Mouse (Mus musculus) intestine, embryonic 16.5 days (tissue): Measurements from ENCODE around the gene Hspa1a. TPM values are rescaled to one million over a fixed set of nuclear protein-coding genes. Genes with fewer than 3 reads are reported as not detected.
A peak's percentile ranks its signal among the peaks of the same experiment; 100 is the strongest.
"Not testable (repeated sequence)": the region's sequence is repeated elsewhere in the genome, so short reads cannot be mapped to it uniquely, and the experiment has no call there.

Source experiments
- ATAC-seq: fragments of 200-750 bp; cut with Nextera tagmentation; 2 replicates; pipeline ENCODE4 v1.8.0; 2017; ENCODE audit warnings: moderate TSS enrichment, moderate library complexity
- H3K27ac ChIP-seq: fragments of 300-500 bp; sonication (generic); 2 replicates; pipeline ENCODE4 v1.5.1; 2014; ENCODE audit warnings: mild to moderate bottlenecking, low read length
- H3K27me3 ChIP-seq: fragments of 300-500 bp; sonication (generic); replicated peaks from 2 replicates; pipeline ENCODE4 v1.6.1; 2014; ENCODE audit warnings: low read length, control low read depth, mixed read lengths; ENCODE audit not compliant: control insufficient read depth, insufficient read depth
- H3K36me3 ChIP-seq: fragments of 300-500 bp; sonication (generic); 2 replicates; pipeline ENCODE4 v1.6.1; 2014; ENCODE audit warnings: low read length, control low read depth; ENCODE audit not compliant: control insufficient read depth, insufficient read depth
- H3K4me1 ChIP-seq: fragments of 300-500 bp; sonication (generic); 2 replicates; pipeline ENCODE4 v1.6.1; 2014; ENCODE audit warnings: low read length, control low read depth, mixed read lengths; ENCODE audit not compliant: control insufficient read depth, insufficient read depth
- H3K4me2 ChIP-seq: fragments of 300-500 bp; sonication (generic); 2 replicates; pipeline ENCODE4 v1.6.1; 2014; ENCODE audit warnings: low read depth, low read length, control low read depth
- H3K4me3 ChIP-seq: fragments of 300-500 bp; sonication (generic); 2 replicates; pipeline ENCODE4 v1.5.1; 2014; ENCODE audit warnings: mild to moderate bottlenecking, low read length
- H3K9ac ChIP-seq: fragments of 300-500 bp; sonication (generic); 2 replicates; pipeline ENCODE4 v1.6.1; 2014; ENCODE audit warnings: low read depth, low read length
- H3K9me3 ChIP-seq: fragments of 300-500 bp; sonication (generic); 2 replicates; pipeline ENCODE4 v1.6.1; 2016; ENCODE audit warnings: low read length, control low read depth; ENCODE audit not compliant: control insufficient read depth
- WGBS: fragments of 180-500 bp; shearing (Covaris S2); extraction: QIAGEN DNeasy Blood & Tissue Kit; methylation state at CpG from one replicate; pipeline ENCODE4 v1.1.7; 2014; 5-methylcytosine and 5-hydroxymethylcytosine counted together
- polyA plus RNA-seq: library from polyadenylated mRNA; unstranded; fragments of >200 nt; fragmentation: Nextera tagmentation; extraction: Ambion mirVana; gene quantifications from 2 replicates; pipeline ENCODE4 v1.2.1, GENCODE M21; 2015

Gene Hspa1a
- polyA plus RNA-seq, 1 experiment from 2014 or later: 6.3 TPM

DNA sequence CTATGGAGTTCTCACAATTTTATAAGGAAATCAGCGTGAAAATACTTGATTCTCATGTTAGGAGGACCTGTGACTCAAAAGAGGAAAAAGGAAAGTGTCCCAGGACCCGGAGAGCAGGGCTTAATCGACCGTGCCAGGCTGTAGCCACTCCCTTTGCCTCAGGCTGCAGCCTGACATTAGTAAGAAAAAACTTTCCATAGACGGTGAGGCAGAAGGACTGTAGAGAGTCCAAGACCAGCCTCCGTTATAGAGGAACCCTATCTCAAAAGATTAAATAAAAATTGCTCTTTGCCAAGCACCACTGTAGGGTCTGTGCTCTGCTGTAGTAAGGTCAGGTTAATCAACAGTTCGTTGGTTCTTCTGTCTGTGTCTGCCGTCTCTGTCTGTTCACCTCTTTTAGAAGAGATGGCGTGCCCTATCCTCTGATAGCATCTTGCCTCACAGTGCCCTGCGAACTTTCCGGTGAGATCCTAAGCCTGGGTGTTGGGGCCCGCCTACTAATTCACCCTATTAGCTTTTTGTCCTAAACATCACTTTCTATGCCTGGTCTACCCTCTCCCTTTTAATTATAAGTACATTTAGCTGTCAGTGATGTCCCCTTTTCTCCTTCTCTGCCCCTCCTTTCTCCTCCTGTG is 12.0 kb downstream of the Hspa1a start:
- Histone ChIP-seq H3K4me2 (peak overlapping the region; percentile 71), H3K4me3 (peak overlapping the region; percentile 62), H3K9me3 (no peaks in the 10 kb centered on the region), H3K4me1 (peaks cover 9% of the 10 kb centered on the region), H3K27ac (peak overlapping the region; percentile 98), H3K27me3 (no peaks in the 10 kb centered on the region; the same call in none of the 2 replicates), H3K9ac (peak overlapping the region; percentile 76), H3K36me3 (no peaks in the 10 kb centered on the region)
- 9% methylated on average over 12 of the region's 12 CpGs for WGBS
- peak; percentile 11 for ATAC-seq

DNA sequence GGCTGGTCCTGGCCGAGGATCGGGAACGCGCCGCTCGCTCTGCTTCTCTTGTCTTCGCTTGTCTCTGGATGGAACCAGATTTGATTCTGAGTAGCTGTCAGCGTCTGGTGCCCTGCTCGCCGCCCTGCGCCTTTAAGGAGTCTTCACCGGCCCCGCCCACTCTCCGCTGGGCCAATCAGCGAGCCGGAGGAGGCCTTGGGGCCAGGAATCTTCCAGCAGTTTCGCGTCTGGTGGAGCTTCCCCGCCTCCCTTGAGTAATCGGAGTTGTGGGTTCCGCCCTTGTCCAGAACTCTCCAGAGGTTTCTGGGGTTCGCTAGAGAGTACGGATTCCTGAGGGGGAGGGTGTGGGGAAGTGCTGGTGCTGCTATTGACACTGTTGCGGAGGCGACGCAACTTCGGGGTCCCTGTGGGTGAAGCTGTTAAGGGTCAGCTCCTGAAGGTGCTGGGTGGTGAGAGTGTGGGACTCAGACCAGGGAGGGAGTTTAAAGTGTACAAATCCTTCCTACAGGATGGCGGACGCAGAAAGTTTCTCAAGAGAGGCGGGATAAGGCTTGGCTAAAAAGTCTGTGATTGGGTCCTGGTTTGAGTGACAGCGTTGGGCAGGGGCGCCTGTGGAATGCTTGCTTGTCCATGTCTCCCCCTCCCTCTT is 12.7 kb downstream of the Hspa1a start, which contains the start of gene Hspa1b:
Hspa1b (minus strand) TSS at position 109 of the 649 bp plus-strand sequence.
- peak; percentile 96 for ATAC-seq

DNA sequence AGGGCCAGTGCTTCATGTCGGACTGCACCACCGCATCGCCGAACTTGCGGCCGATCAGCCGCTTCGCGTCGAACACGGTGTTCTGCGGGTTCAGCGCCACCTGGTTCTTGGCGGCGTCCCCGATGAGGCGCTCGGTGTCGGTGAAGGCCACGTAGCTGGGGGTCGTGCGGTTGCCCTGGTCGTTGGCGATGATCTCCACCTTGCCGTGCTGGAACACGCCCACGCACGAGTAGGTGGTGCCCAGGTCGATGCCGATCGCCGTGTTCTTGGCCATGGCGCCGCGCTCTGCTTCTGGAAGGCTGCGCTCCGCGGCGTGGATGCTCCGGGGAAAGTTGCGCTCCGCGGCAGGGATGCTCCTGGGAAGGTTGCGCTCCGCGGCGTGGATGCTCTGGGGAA is 13.2 kb downstream of the Hspa1a start:
- not testable (repeated sequence) for H3K27ac ChIP-seq
- WGBS: under 1% methylated on average over 29 of the region's 47 CpGs

More for the DNA sequence above, 12.7 kb downstream of the Hspa1a start, which contains the start of gene Hspa1b:
- WGBS: under 1% methylated on average over 26 of the region's 32 CpGs
- peak within 1 kb of the TSS; percentile 98 for H3K27ac ChIP-seq
- H3K36me3 ChIP-seq, H3K9me3 ChIP-seq, H3K27me3 ChIP-seq, H3K4me1 ChIP-seq: not testable (repeated sequence)
- peak within 1 kb of the TSS; percentile 76 for H3K9ac ChIP-seq
- H3K4me2 ChIP-seq: peak within 1 kb of the TSS; percentile 71
- H3K4me3 ChIP-seq: peak within 1 kb of the TSS; percentile 62

DNA sequence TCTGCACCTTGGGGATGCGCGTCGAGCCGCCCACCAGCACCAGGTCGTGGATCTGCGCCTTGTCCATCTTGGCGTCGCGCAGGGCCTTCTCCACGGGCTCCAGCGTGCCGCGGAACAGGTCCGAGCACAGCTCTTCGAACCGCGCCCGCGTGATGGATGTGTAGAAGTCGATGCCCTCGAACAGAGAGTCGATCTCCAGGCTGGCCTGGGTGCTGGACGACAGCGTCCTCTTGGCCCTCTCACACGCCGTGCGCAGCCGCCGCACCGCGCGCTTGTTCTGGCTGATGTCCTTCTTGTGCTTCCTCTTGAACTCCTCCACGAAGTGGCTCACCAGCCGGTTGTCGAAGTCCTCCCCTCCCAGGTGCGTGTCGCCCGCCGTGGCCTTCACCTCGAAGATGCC is 14.0 kb downstream of the Hspa1a start:
- not testable (repeated sequence) for H3K36me3 ChIP-seq, H3K9ac ChIP-seq, ATAC-seq, H3K27ac ChIP-seq, H3K27me3 ChIP-seq, H3K4me3 ChIP-seq, H3K9me3 ChIP-seq, H3K4me2 ChIP-seq
- WGBS: 22% methylated on average over 26 of the region's 40 CpGs
- peaks cover 10% of the 10 kb centered on the region; the same call in 1 of the 2 replicates for H3K4me1 ChIP-seq

More for the DNA sequence above, 13.2 kb downstream of the Hspa1a start:
- not testable (repeated sequence) for H3K9ac ChIP-seq, H3K36me3 ChIP-seq, H3K9me3 ChIP-seq, H3K27me3 ChIP-seq, H3K4me1 ChIP-seq
- Histone ChIP-seq H3K4me3 (peak overlapping the region; percentile 39), H3K4me2 (peak overlapping the region; percentile 58)
- ATAC-seq: peak; percentile 33

DNA sequence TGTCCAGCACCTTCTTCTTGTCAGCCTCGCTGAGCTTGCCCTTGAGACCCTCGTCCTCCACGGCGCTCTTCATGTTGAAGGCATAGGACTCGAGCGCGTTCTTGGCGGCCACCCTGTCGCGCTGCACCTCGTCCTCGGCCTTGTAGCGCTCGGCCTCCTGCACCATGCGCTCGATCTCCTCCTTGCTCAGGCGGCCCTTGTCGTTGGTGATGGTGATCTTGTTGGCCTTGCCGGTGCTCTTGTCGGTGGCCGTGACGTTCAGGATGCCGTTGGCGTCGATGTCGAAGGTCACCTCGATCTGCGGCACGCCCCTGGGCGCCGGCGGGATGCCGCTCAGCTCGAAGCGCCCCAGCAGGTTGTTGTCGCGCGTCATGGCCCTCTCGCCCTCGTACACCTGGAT is 14.7 kb downstream of the Hspa1a start:
- H3K9me3 ChIP-seq, H3K4me2 ChIP-seq, H3K27me3 ChIP-seq, ATAC-seq, H3K36me3 ChIP-seq, H3K27ac ChIP-seq, H3K9ac ChIP-seq, H3K4me3 ChIP-seq: not testable (repeated sequence)
- 11% methylated on average over 29 of the region's 40 CpGs for WGBS
- H3K4me1 ChIP-seq: peaks cover 12% of the 10 kb centered on the region; the same call in 1 of the 2 replicates

DNA sequence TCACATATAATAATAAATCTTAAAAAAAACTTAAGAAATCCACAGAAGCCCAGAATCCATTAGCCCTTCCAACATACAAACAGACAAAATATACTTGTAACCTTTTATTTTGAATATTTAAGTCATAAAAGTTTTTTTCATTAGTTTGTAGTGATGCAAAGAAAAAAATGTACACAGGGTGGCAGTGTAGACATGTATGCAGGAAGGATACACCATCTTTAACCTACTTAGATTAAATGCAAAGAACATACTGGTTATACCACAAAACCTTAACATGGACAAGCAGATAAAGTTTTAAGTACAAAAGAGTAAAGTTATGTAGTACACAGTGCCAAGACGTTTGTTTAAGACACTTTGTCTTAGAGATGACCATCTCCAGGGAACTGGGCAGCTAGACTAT is 15.6 kb downstream of the Hspa1a start:
- H3K9me3 ChIP-seq: no peaks in the 10 kb centered on the region

DNA sequence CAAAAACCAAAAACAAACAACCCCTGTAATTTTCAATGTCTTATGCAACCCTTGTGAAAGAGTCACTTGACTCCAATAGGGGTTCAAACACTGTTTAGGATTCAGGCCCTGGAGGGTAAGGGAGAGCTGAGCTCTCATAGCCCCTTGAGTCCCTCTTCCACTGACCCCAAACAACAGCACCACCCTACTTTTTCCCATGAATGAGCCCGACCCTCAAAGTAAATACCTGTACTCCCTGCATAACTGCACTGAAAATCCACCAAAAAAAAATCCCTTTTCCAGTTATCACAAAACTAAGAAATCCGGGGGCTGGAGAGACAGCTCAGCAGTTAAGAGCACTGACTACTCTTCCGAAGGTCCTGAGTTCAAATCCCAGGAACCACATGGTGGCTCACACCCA is 16.1 kb downstream of the Hspa1a start:
- no peak overlapping the region for H3K27ac ChIP-seq
- H3K4me2 ChIP-seq: no peak overlapping the region
- WGBS: 82% methylated on average over 3 of the region's 3 CpGs
- H3K4me3 ChIP-seq: no peak overlapping the region
- ATAC-seq: no peak
- peaks cover 9% of the 10 kb centered on the region; the same call in 1 of the 2 replicates for H3K4me1 ChIP-seq
- peaks cover under 1% of the 10 kb centered on the region; the same call in 1 of the 2 replicates for H3K36me3 ChIP-seq
- no peak overlapping the region for H3K9ac ChIP-seq
- no peaks in the 10 kb centered on the region for H3K9me3 ChIP-seq
- H3K27me3 ChIP-seq: no peaks in the 10 kb centered on the region; the same call in 1 of the 2 replicates

More for the DNA sequence above, 15.6 kb downstream of the Hspa1a start:
- Histone ChIP-seq H3K9ac (no peak overlapping the region), H3K36me3 (no peaks in the 10 kb centered on the region), H3K4me3 (no peak overlapping the region), H3K27me3 (no peaks in the 10 kb centered on the region; the same call in 1 of the 2 replicates), H3K27ac (no peak overlapping the region), H3K4me1 (peaks cover 11% of the 10 kb centered on the region; the same call in 1 of the 2 replicates), H3K4me2 (no peak overlapping the region)
- no peak for ATAC-seq
- WGBS: 44% methylated on average over 1 of the region's 1 CpGs

DNA sequence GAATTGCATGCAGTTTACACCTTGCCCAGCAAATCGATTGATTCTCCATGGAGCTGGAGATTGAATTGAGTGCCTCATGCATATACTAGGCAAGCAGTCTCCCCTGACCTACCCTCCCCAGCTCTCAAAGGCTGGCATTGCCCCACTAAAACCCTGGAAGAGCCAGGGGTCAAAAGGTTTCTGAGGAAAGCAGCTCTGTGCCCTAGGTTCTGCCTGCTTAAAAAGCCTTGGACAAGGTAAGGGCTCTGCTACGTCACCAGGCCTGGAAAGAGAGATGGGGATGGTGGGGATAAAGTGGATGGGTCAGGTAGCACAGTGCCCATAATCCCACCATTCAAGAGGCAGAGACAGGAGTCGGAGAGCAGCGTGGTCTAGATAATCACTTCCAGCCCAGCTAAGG is 17.1 kb downstream of the Hspa1a start:
- Histone ChIP-seq H3K27me3 (no peaks in the 10 kb centered on the region; the same call in 1 of the 2 replicates), H3K4me2 (no peak overlapping the region), H3K27ac (no peak overlapping the region), H3K4me3 (no peak overlapping the region), H3K9ac (no peak overlapping the region), H3K4me1 (peaks cover 15% of the 10 kb centered on the region; the same call in 1 of the 2 replicates), H3K9me3 (no peaks in the 10 kb centered on the region), H3K36me3 (peaks cover 4% of the 10 kb centered on the region)
- ATAC-seq: no peak
- WGBS: 94% methylated on average over 4 of the region's 4 CpGs

DNA sequence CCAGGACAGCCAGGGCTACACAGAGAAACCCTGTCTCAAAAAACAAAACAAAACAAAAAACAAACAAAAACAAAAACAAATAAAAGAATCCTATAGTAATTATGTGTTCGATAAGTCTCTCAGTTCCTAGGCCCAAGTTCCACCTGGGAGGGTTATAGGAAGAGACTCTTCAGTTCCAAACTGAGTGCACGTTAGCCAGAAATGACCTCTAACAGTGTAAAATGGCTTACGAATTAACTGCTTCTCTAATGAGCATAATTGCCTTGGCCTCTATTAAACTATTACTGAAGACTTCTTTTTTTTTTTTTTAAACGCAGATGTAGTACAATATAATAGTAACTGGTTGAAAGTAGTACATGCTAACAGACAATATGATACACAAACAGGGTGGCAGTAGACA is 18.1 kb downstream of the Hspa1a start:
- Histone ChIP-seq H3K9me3 (no peaks in the 10 kb centered on the region), H3K27me3 (no peaks in the 10 kb centered on the region; the same call in 1 of the 2 replicates), H3K9ac (no peak overlapping the region), H3K27ac (no peak overlapping the region), H3K36me3 (peaks cover 7% of the 10 kb centered on the region), H3K4me3 (no peak overlapping the region), H3K4me1 (peaks cover 19% of the 10 kb centered on the region; the same call in 1 of the 2 replicates), H3K4me2 (no peak overlapping the region)
- no peak for ATAC-seq
- WGBS: 96% methylated on average over 4 of the region's 4 CpGs
